Mouse (Mus musculus) midbrain, embryonic 16.5 days (tissue): Measurements from ENCODE around the gene Ginm1. TPM values are rescaled to one million over a fixed set of nuclear protein-coding genes. Genes with fewer than 3 reads are reported as not detected.
"Not testable (repeated sequence)": the region's sequence is repeated elsewhere in the genome, so short reads cannot be mapped to it uniquely, and the experiment has no call there.

Experiments
- ATAC-seq: fragments of 200-750 bp; cut with Nextera tagmentation; 2 replicates; pipeline ENCODE4 v1.8.0; 2017; ENCODE audit warnings: moderate TSS enrichment
- H3K27ac ChIP-seq: fragments of 300-500 bp; sonication (generic); 2 replicates; pipeline ENCODE4 v1.5.1; 2014; ENCODE audit warnings: mild to moderate bottlenecking, low read length, mixed read lengths
- H3K27me3 ChIP-seq: fragments of 300-500 bp; sonication (generic); 2 replicates; pipeline ENCODE4 v1.6.1; 2014; ENCODE audit warnings: low read depth, low read length, mixed read lengths; ENCODE audit not compliant: control insufficient read depth, insufficient read depth
- H3K36me3 ChIP-seq: fragments of 300-500 bp; sonication (generic); 2 replicates; pipeline ENCODE4 v1.6.1; 2014; ENCODE audit warnings: mild to moderate bottlenecking, low read length, moderate library complexity, mixed read lengths; ENCODE audit not compliant: control insufficient read depth, insufficient read depth
- H3K4me1 ChIP-seq: fragments of 300-500 bp; sonication (generic); 2 replicates; pipeline ENCODE4 v1.6.1; 2014; ENCODE audit warnings: mild to moderate bottlenecking, low read length, mixed read lengths; ENCODE audit not compliant: control insufficient read depth, insufficient read depth
- H3K4me2 ChIP-seq: fragments of 300-500 bp; sonication (generic); 2 replicates; pipeline ENCODE4 v1.6.1; 2014; ENCODE audit warnings: mild to moderate bottlenecking, low read length, mixed read lengths
- H3K4me3 ChIP-seq: fragments of 300-500 bp; sonication (generic); 2 replicates; pipeline ENCODE4 v1.5.1; 2014; ENCODE audit warnings: low read depth, mild to moderate bottlenecking, low read length, moderate library complexity, mixed read lengths
- H3K9ac ChIP-seq: fragments of 300-500 bp; sonication (generic); 2 replicates; pipeline ENCODE4 v1.6.1; 2014; ENCODE audit warnings: low read depth, low read length, mixed read lengths
- H3K9me3 ChIP-seq: fragments of 300-500 bp; sonication (generic); replicated peaks from 2 replicates; pipeline ENCODE4 v1.6.1; 2014; ENCODE audit warnings: mild to moderate bottlenecking, low read length, mixed read lengths; ENCODE audit not compliant: control insufficient read depth, poor library complexity, severe bottlenecking
- WGBS: fragments of 180-500 bp; shearing (Covaris S2); extraction: QIAGEN DNeasy Blood & Tissue Kit; methylation state at CpG from one replicate; pipeline ENCODE4 v1.1.7; 2014; 5-methylcytosine and 5-hydroxymethylcytosine counted together
- polyA plus RNA-seq: library from polyadenylated mRNA; unstranded; fragments of >200 nt; fragmentation: Nextera tagmentation; extraction: Ambion mirVana; gene quantifications from 2 replicates; pipeline ENCODE4 v1.2.1, GENCODE M21; 2015

Ginm1 gene
- polyA plus RNA-seq, 1 experiment from 2014 or later = 49.5 TPM

DNA sequence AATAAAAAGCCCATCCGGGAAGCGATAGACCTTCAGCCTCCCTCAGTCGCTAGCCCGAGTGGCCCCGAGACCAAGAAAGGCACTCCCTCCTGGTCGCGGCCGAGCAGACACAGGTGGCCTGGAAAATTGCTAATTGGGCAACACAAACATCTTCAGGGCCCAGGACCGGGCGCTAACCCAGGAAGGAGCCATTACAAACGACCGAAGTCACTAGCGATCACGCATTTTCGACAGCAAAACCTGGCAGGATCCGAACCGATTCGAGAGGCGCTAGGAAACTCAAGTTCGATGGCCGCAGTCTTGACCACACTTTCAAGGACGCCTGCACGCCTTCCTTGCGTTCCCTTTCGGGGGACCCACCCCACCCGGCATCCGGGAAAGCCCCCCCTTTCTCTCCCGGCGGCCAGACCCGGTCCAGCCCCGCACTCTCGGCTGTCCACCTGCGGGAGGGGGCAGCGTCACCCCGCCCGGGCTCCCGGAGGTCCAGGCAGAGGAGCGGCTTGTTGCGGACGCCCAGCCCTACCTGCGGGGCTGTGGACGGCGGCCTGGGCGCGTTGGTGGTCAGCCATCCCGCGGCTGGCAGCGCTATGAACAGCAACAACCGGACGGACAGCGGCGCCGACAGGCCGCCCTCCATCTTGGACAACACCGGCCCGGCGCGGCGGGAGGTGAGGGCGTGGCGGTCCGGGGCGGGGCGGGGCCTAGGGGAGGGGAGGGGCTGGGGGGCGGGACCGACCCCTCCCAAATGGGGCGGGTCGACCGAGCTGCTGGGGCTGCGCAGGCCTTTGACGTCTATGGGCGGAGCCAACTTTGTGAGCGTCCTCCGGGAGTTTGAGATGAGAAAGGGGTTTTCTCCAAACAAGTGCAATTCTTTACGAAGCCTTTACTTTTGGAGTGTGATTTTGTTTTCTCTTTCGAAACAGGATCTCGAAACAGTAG, 12.1 kb downstream of the Ginm1 start:
- Histone ChIP-seq H3K27me3 (no peaks in the 10 kb centered on the region), H3K36me3 (no peaks in the 10 kb centered on the region), H3K9ac (peak overlapping the region; percentile 64), H3K27ac (peak overlapping the region; percentile 59), H3K4me3 (peak overlapping the region; percentile 60), H3K9me3 (no peaks in the 10 kb centered on the region), H3K4me2 (peak overlapping the region; percentile 71), H3K4me1 (peaks cover 5% of the 10 kb centered on the region; the same call in 1 of the 2 replicates)
- under 1% methylated on average over 60 of the region's 77 CpGs for WGBS
- peak; percentile 92 for ATAC-seq

GRCm38 (mm10) chr10:7779751-7780237, 12.8 kb downstream of the Ginm1 start:
- WGBS = 22% methylated on average over 6 of the region's 7 CpGs
- ATAC-seq = no peak
- H3K4me3 ChIP-seq = peak overlapping the region; percentile 60
- H3K4me2 ChIP-seq = peak overlapping the region; percentile 71
- H3K9me3 ChIP-seq = no peaks in the 10 kb centered on the region
- no peaks in the 10 kb centered on the region for H3K27me3 ChIP-seq
- peak overlapping the region; percentile 59; the same call in 1 of the 2 replicates for H3K27ac ChIP-seq
- no peaks in the 10 kb centered on the region; the same call in 1 of the 2 replicates for H3K36me3 ChIP-seq
- H3K9ac ChIP-seq = peak overlapping the region; percentile 64
- peaks cover 5% of the 10 kb centered on the region; the same call in 1 of the 2 replicates for H3K4me1 ChIP-seq

GRCm38 (mm10) chr10:7778361-7778760, 14.3 kb downstream of the Ginm1 start:
- H3K27me3 ChIP-seq = no peaks in the 10 kb centered on the region
- no peaks in the 10 kb centered on the region for H3K9me3 ChIP-seq
- ATAC-seq = no peak
- H3K9ac ChIP-seq = no peak overlapping the region
- WGBS = 90% methylated on average over 3 of the region's 3 CpGs
- H3K36me3 ChIP-seq = no peaks in the 10 kb centered on the region; the same call in 1 of the 2 replicates
- H3K4me1 ChIP-seq = peaks cover 5% of the 10 kb centered on the region; the same call in 1 of the 2 replicates
- no peak overlapping the region for H3K4me2 ChIP-seq
- H3K4me3 ChIP-seq = no peak overlapping the region
- H3K27ac ChIP-seq = no peak overlapping the region

DNA sequence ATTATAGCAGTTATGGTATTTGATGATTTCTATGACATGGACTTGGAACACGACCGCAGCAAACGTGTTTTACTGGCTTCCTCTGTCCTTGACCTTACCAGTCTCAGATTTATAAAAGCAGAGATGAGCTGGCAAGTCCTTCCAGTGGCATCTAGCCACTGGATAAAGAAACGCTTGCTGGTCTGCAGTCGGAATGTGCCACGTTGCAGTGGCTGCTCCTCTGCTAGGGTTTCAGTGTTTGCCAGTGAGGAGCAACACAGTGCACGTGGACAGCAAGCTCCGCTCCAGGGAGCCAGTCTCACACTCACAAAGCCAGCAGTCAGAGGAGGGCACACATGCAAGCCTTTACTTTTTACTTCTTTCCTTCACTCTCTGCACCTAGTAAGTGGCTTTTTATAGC, 17.2 kb downstream of the Ginm1 start:
- no peak for ATAC-seq
- no peaks in the 10 kb centered on the region for H3K9me3 ChIP-seq
- no peaks in the 10 kb centered on the region for H3K27me3 ChIP-seq
- H3K36me3 ChIP-seq = peaks cover 10% of the 10 kb centered on the region
- H3K27ac ChIP-seq = no peak overlapping the region
- 92% methylated on average over 8 of the region's 8 CpGs for WGBS
- no peak overlapping the region for H3K9ac ChIP-seq
- H3K4me3 ChIP-seq = no peak overlapping the region
- H3K4me1 ChIP-seq = peaks cover 2% of the 10 kb centered on the region; the same call in 1 of the 2 replicates
- no peak overlapping the region for H3K4me2 ChIP-seq

GRCm38 (mm10) chr10:7772769-7773168, 19.9 kb downstream of the Ginm1 start:
- Histone ChIP-seq H3K9ac (no peak overlapping the region), H3K9me3 (no peaks in the 10 kb centered on the region), H3K4me2 (no peak overlapping the region), H3K4me3 (no peak overlapping the region), H3K27me3 (no peaks in the 10 kb centered on the region), H3K27ac (no peak overlapping the region), H3K36me3 (peaks cover 22% of the 10 kb centered on the region), H3K4me1 (no peaks in the 10 kb centered on the region; the same call in 1 of the 2 replicates)
- WGBS = 88% methylated on average over 1 of the region's 1 CpGs
- no peak for ATAC-seq

GRCm38 (mm10) chr10:7772346-7772745, 20.3 kb downstream of the Ginm1 start:
- WGBS = 94% methylated on average over 4 of the region's 4 CpGs
- H3K4me3 ChIP-seq = no peak overlapping the region
- no peaks in the 10 kb centered on the region; the same call in 1 of the 2 replicates for H3K4me1 ChIP-seq
- no peak overlapping the region for H3K9ac ChIP-seq
- no peak overlapping the region for H3K27ac ChIP-seq
- no peak overlapping the region for H3K4me2 ChIP-seq
- H3K9me3 ChIP-seq = no peaks in the 10 kb centered on the region
- ATAC-seq = no peak
- H3K27me3 ChIP-seq = no peaks in the 10 kb centered on the region
- peaks cover 22% of the 10 kb centered on the region for H3K36me3 ChIP-seq

- H3K36me3 ChIP-seq = peaks cover 36% of the 10 kb centered on the region
- H3K27me3 ChIP-seq = no peaks in the 10 kb centered on the region
- H3K4me1 ChIP-seq = no peaks in the 10 kb centered on the region
- H3K27ac ChIP-seq = no peak overlapping the region
- no peak overlapping the region for H3K4me3 ChIP-seq
- H3K4me2 ChIP-seq = no peak overlapping the region
- no peak overlapping the region for H3K9ac ChIP-seq
- no peaks in the 10 kb centered on the region for H3K9me3 ChIP-seq
- WGBS = 90% methylated on average over 2 of the region's 2 CpGs
- ATAC-seq = no peak
Measured at GRCm38 (mm10) chr10:7757544-7757943, 35.1 kb downstream of the Ginm1 start.

DNA sequence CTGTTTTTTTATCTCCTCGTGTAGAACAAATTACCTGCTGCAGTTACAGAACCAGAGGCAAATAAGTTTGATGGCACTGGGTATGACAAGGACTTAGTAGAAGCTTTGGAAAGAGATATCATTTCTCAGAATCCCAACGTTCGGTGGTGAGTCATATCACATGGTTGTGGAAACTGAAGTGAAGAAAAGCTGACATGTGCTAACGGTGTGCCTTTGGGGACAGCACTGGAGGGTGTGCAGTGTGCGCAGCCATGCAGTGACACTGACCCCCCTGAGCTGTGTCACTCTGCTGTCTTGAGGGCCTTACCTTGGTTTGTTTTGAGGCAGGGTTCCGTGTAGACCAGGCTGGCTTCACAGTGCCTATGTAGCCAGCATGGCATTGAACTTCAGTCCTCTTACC, 43.9 kb downstream of the Ginm1 start:
- WGBS = 96% methylated on average over 6 of the region's 6 CpGs
- Histone ChIP-seq H3K27me3 (no peaks in the 10 kb centered on the region), H3K4me2 (no peak overlapping the region), H3K36me3 (peaks cover 29% of the 10 kb centered on the region), H3K4me1 (no peaks in the 10 kb centered on the region), H3K27ac (no peak overlapping the region), H3K9ac (no peak overlapping the region), H3K4me3 (no peak overlapping the region), H3K9me3 (no peaks in the 10 kb centered on the region)
- no peak for ATAC-seq

DNA sequence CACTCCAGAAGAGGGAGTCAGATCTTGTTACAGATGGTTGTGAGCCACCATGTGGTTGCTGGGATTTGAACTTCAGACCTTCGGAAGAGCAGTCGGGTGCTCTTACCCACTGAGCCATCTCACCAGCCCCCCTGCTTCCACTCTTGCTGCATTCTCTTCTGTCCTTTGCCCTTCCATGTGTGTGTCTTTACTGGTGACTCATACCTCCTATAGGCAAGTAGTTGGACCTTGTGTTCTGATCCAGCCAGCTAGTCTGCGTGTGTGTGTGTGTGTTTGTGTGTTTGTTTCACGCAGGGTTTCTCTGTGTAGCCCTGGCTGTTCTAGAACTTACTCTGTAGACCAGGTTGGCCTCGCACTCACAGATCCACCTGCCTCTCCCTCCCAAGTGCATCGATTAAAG, 47.1 kb downstream of the Ginm1 start:
- not testable (repeated sequence) for H3K27ac ChIP-seq, H3K27me3 ChIP-seq, H3K9me3 ChIP-seq, H3K9ac ChIP-seq, H3K4me3 ChIP-seq, H3K4me1 ChIP-seq, H3K4me2 ChIP-seq, ATAC-seq
- peaks cover 28% of the 10 kb centered on the region for H3K36me3 ChIP-seq
- 97% methylated on average over 6 of the region's 6 CpGs for WGBS
